Mouse (Mus musculus) adrenal gland, postnatal 25 days (tissue): ENCODE measurements around the gene Zfp142. TPM values are rescaled to one million over a fixed set of nuclear protein-coding genes. Genes with fewer than 3 reads are reported as not detected.

Experiments used
- microRNA-seq, 2 experiments: library from miRNA; unstranded; fragments of <30 nt; microRNA quantifications; one replicate each; pipeline ENCODE4 v1.2.0; 2021
- total RNA-seq: library from RNA; stranded (reverse); gene quantifications from 2 replicates; pipeline ENCODE4 v1.2.3, GENCODE M21; 2021

Zfp142 gene
- total RNA-seq, 1 experiment from 2014 or later = 15.7 TPM

Small RNA genes within 50 kb of the gene (microRNA-seq; reads per million reads assigned to microRNA genes)
- gene Gm25035 = 0 reads per million in 2 experiments

Other genes with a start within 250 kb of the Zfp142 start
- 0.67 TPM in 2 replicates for gene Catip, start 226.1 kb downstream of the Zfp142 start, total RNA-seq
- 5.8 and 11.4 TPM in 2 replicates for gene Slc11a1, start 213.1 kb downstream of the Zfp142 start, total RNA-seq
- gene Ctdsp1, start 196.7 kb downstream of the Zfp142 start, total RNA-seq = 168 and 179 TPM in 2 replicates
- gene Vil1, start 178.9 kb downstream of the Zfp142 start, total RNA-seq = 1.6 TPM in 2 replicates
- gene Cnot9, start 82.2 kb downstream of the Zfp142 start, total RNA-seq = 26.3 and 27.2 TPM in 2 replicates
- 0.24 and 0.82 TPM in 2 replicates for gene Plcd4, start 45.4 kb downstream of the Zfp142 start, total RNA-seq
- gene Usp37, start 44.0 kb downstream of the Zfp142 start, total RNA-seq = 16.5 and 25.3 TPM in 2 replicates
- gene Bcs1l, start within 50 bp of the Zfp142 start, total RNA-seq = 30.3 and 30.8 TPM in 2 replicates
- 46.4 and 56.7 TPM in 2 replicates for gene Rnf25, start 13.2 kb upstream of the Zfp142 start, total RNA-seq
- gene Stk36, start 13.2 kb upstream of the Zfp142 start, total RNA-seq = 3.7 and 4.2 TPM in 2 replicates
- gene Ttll4, start 73.5 kb upstream of the Zfp142 start, total RNA-seq = 22.0 and 26.5 TPM in 2 replicates
- 15.5 and 16.1 TPM in 2 replicates for gene Cyp27a1, start 125.3 kb upstream of the Zfp142 start, total RNA-seq
- not detected in 2 replicates for gene Prkag3, start 161.0 kb upstream of the Zfp142 start, total RNA-seq
- 1.8 and 2.5 TPM in 2 replicates for gene Wnt6, start 183.6 kb upstream of the Zfp142 start, total RNA-seq
- 0.27 TPM in 1 of 2 replicates, not detected in the other for gene Wnt10a, start 203.3 kb upstream of the Zfp142 start, total RNA-seq